Mouse (Mus musculus) CD8-positive naive resting alpha-beta T cell, adult 2 months (primary cell): ENCODE results near the gene Zfp655.
"Not testable (repeated sequence)": the region's sequence is repeated elsewhere in the genome, so short reads cannot be mapped to it uniquely, and the experiment has no call there.

Experiments used
- DNase-seq, 2 experiments: peaks; one replicate each; pipeline ENCODE4 v3.0.0; 2022; ENCODE audit warnings: low read depth in 2 of 2, low spot score in 2 of 2

The Zfp655 gene

GRCm38 (mm10) chr5:145219981-145220380 lies 11.5 kb upstream of the Zfp655 start:
- no peak for DNase-seq

DNA sequence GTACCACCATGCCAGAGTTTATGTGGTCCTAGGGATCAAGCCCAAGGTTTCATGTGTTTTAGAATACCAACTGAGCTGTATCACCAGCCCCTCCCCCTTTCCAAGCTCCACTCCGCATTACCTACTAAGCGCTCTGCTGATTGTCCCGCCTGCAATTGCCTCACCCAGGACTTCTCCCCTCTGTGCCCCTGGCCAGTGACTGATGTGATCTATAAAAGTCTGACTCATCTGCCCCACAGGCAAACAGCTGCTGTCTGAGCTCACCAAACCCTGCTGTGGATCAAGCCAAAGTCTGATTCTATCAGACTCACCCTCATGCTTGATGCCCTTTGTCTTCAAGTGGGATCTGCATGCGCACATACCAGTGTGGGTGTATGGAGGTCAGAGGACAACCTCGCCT lies 8.7 kb upstream of the Zfp655 start:
- no peak for DNase-seq

DNA sequence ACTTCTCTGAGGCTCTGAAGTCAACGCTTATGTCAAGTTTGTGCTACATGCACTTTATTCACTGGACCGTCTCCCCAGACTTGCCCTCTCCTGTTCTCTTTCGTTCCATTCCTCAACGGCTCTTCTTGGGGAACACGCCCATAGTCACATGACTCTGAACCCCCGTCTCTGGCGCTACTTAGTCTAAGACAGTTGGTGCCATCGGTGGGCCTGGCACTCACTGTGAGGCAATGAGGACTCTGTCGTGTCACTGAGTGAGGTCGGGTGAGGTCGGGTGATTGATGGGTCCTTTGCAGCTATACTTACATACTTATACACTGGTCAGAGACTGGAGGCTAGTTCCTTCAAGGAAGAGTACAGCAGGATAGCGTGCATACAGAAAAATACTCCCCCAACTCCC lies 8.1 kb upstream of the Zfp655 start:
- DNase-seq = no peak

GRCm38 (mm10) chr5:145226453-145226852 lies 5.1 kb upstream of the Zfp655 start:
- DNase-seq = no peak

GRCm38 (mm10) chr5:145229283-145229682 lies 2.2 kb upstream of the Zfp655 start:
- DNase-seq = not testable (repeated sequence)

GRCm38 (mm10) chr5:145230641-145231040 lies 874 bp upstream of the Zfp655 start:
- DNase-seq = no peak

- DNase-seq = peak in 1 of 2 experiments; percentile 2
Observed at GRCm38 (mm10) chr5:145231893-145232411, 437 bp downstream of the Zfp655 start.

- peak in 1 of 2 experiments; percentile 29 for DNase-seq
Observed at GRCm38 (mm10) chr5:145234636-145235035, 3.1 kb downstream of the Zfp655 start.

DNA sequence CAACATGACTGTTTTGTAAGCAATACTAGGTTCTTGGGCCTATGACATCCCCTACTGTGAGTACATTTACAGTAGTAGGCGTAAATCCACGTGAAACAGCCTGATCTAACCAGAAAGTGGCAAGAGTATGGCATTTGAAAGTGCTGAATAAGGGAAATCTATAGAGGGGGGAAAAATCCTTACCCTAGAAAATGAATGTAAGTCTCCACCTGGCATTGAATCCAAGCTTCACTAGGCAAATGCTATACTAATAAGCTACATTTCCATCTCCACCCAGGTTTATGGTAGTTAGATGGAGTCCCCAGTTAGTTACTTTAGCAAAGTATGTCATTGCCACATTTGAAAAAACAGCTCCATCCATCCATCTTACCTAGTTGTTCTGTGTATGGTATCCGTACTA lies 18.0 kb downstream of the Zfp655 start:
- no peak for DNase-seq

DNA sequence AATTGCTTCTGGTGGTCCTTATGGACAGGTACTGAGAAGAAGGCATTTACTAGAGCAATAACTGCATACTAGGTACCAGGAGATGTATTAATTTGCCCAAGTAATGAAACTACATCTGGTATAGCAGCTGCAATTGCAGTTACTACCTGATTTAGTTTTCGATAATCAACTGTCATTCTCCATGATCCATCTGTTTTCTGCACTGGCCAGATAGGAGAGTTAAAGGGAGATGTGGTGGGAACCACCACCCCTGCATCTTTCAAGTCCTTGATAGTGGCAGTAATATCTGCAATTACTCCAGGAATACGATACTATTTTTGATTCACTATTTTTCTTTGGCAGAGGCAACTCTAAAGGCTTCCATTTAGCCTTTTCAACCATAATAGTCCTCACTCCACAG lies 42.1 kb downstream of the Zfp655 start:
- not testable (repeated sequence) for DNase-seq

DNA sequence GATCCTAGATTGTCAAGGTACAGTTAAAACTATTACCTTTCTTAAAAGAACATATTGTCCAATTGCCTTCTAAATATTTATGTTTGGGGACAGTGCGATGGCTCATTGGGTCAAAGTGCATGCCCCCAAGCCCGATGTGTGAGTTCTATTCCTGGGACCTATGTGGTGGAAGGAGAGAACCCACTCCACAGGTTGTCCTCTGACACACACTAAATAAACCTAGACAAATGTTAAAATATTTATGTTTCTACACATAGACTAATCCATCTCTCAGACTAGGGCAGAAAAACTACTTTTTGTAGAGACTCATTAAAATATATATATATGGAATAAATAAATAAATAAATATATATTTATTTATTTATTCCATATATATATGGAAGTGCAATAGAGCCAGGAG lies 48.4 kb downstream of the Zfp655 start:
- DNase-seq = no peak

GRCm38 (mm10) chr5:145280371-145281143 lies 49.0 kb downstream of the Zfp655 start, which contains the start of gene Zscan25:
Gene Zscan25, plus strand, starts transcription at chr5:145280500.
- peak; percentile 75 to 76 for DNase-seq

DNA sequence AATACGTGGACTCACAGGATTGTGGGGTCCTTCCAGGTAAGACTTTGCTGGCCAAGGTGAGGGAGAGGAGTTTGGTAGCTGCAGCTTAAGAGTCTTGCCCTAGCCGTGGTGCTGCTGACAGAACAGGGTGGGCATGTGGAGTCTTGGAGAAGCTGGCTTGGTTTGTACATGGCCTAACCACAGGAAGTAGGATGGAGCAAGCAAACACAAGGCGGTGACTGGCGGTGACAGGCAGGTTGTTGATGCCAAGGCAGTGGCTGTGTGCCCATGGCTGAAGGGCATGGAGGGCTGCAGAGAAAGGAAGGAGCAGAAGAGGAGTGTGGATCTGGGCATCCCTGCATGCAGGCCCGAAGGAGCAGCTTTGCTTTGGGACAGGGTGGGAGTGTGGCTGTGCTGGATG lies 56.9 kb downstream of the Zfp655 start:
- no peak for DNase-seq

DNA sequence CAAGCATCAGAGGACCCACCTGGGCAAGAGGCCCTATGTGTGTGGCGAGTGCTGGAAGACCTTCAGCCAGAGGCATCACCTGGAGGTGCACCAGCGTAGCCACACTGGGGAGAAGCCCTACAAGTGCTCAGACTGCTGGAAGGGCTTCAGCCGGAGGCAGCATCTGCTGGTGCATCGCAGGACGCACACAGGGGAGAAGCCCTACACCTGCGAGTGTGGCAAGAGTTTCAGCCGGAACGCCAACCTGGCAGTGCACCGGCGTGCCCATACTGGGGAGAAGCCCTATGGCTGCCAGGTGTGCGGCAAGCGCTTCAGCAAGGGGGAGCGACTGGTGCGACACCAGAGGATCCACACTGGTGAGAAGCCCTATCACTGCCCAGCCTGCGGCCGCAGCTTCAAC lies 59.2 kb downstream of the Zfp655 start:
- DNase-seq = no peak

- DNase-seq = no peak
Observed at GRCm38 (mm10) chr5:145292398-145292797, 60.9 kb downstream of the Zfp655 start.
